Mouse (Mus musculus) MEL (cell line): ENCODE data around the gene Mmp21. TPM values are rescaled to one million over a fixed set of nuclear protein-coding genes. Genes with fewer than 3 reads are reported as not detected.

Experiments used
- DNase-seq: peaks from one replicate; pipeline ENCODE4 v3.0.0; 2011; ENCODE audit warnings: low read depth, low spot score
- H3K27ac ChIP-seq: 2 replicates; pipeline ENCODE4 v1.5.1; 2012; ENCODE audit warnings: low read depth, mild to moderate bottlenecking, control low read depth, low read length, moderate library complexity; ENCODE audit not compliant: control insufficient read depth
- H3K27me3 ChIP-seq, 2 experiments: fragments of 150-350 bp in 1 of 2; sonication (generic) in 1 of 2; 2 replicates each; pipeline ENCODE4 v1.6.1; 2012; ENCODE audit warnings: low read length in 2 of 2, mild to moderate bottlenecking in 2 of 2, improper control_type of control experiment in 1 of 2, moderate library complexity in 1 of 2; ENCODE audit not compliant: insufficient read depth in 2 of 2, control insufficient read depth in 1 of 2
- H3K36me3 ChIP-seq, 2 experiments: 2 replicates each; pipeline ENCODE4 v1.6.1; 2012 to 2014; ENCODE audit warnings: low read length in 2 of 2, improper control_type of control experiment in 1 of 2, inconsistent platforms in 1 of 2, mild to moderate bottlenecking in 1 of 2; ENCODE audit not compliant: insufficient read depth in 2 of 2, control insufficient read depth in 1 of 2
- H3K4me1 ChIP-seq, 2 experiments: fragments of 150-350 bp in 1 of 2; sonication (generic) in 1 of 2; 2 replicates each; pipeline ENCODE4 v1.6.1; 2012; ENCODE audit warnings: low read length in 2 of 2, improper control_type of control experiment in 1 of 2, mild to moderate bottlenecking in 1 of 2; ENCODE audit not compliant: insufficient read depth in 2 of 2, control insufficient read depth in 1 of 2
- H3K4me3 ChIP-seq, 2 experiments: fragments of 150-350 bp in 1 of 2; sonication (generic) in 1 of 2; 2 replicates each; pipeline ENCODE4 v1.5.1; 2012; ENCODE audit warnings: low read depth in 2 of 2, low read length in 2 of 2, mild to moderate bottlenecking in 2 of 2, moderate library complexity in 2 of 2, control low read depth in 1 of 2, improper control_type of control experiment in 1 of 2; ENCODE audit not compliant: control insufficient read depth in 1 of 2, insufficient read depth in 1 of 2
- H3K79me2 ChIP-seq: 2 replicates; pipeline ENCODE4 v1.6.1; 2012; ENCODE audit warnings: mild to moderate bottlenecking, low read length, moderate library complexity; ENCODE audit not compliant: control insufficient read depth, poor library complexity, insufficient read depth
- H3K9ac ChIP-seq: 2 replicates; pipeline ENCODE4 v1.6.1; 2012; ENCODE audit warnings: low read depth, mild to moderate bottlenecking, control low read depth, low read length, moderate library complexity; ENCODE audit not compliant: control insufficient read depth, poor library complexity, severe bottlenecking
- H3K9me3 ChIP-seq: fragments of 150-350 bp; sonication (generic); replicated peaks from 2 replicates; pipeline ENCODE4 v1.6.1; 2012; ENCODE audit warnings: mild to moderate bottlenecking, low read length, improper control_type of control experiment, moderate library complexity; ENCODE audit not compliant: insufficient read depth
- BHLHE40 ChIP-seq: IDR thresholded peaks from 2 replicates; pipeline ENCODE4 v1.6.1; 2012; ENCODE audit warnings: low read depth, mild to moderate bottlenecking, inconsistent platforms, low read length, improper control_type of control experiment, borderline replicate concordance
- CHD1 ChIP-seq: IDR thresholded peaks from 2 replicates; pipeline ENCODE4 v1.6.1; 2012; ENCODE audit warnings: low read depth, mild to moderate bottlenecking, inconsistent platforms, low read length, improper control_type of control experiment
- CHD2 ChIP-seq: IDR thresholded peaks from 2 replicates; pipeline ENCODE4 v1.6.1; 2011; ENCODE audit warnings: low read length, improper control_type of control experiment
- CTCF ChIP-seq, 3 experiments: IDR thresholded peaks in 2 of 3; conservative IDR thresholded peaks in 1 of 3; 2 replicates each; pipeline ENCODE4 v1.5.1; 2011 to 2012; ENCODE audit warnings: low read length in 3 of 3, low read depth in 2 of 3, mild to moderate bottlenecking in 2 of 3, improper control_type of control experiment in 1 of 3, inconsistent platforms in 1 of 3, mixed read lengths in 1 of 3, moderate library complexity in 1 of 3; ENCODE audit not compliant: control insufficient read depth in 1 of 3, insufficient read depth in 1 of 3, poor library complexity in 1 of 3, severe bottlenecking in 1 of 3
- E2F4 ChIP-seq: IDR thresholded peaks from 2 replicates; pipeline ENCODE4 v1.6.1; 2011; ENCODE audit warnings: low read depth, low read length, improper control_type of control experiment, borderline replicate concordance
- ELF1 ChIP-seq: IDR thresholded peaks from 2 replicates; pipeline ENCODE4 v1.6.1; 2014; ENCODE audit warnings: low read depth, mild to moderate bottlenecking, inconsistent platforms, low read length, improper control_type of control experiment, moderate library complexity
- EP300 ChIP-seq, 2 experiments: IDR thresholded peaks; 2 replicates each; pipeline ENCODE4 v1.6.1; 2011; ENCODE audit warnings: improper control_type of control experiment in 2 of 2, low read length in 2 of 2, low read depth in 1 of 2, mild to moderate bottlenecking in 1 of 2
- ETS1 ChIP-seq: IDR thresholded peaks from 2 replicates; pipeline ENCODE4 v1.6.1; 2012; ENCODE audit warnings: low read depth, mild to moderate bottlenecking, inconsistent platforms, low read length, improper control_type of control experiment, moderate library complexity
- GABPA ChIP-seq: IDR thresholded peaks from 2 replicates; pipeline ENCODE4 v1.6.1; 2012; ENCODE audit warnings: low read depth, mild to moderate bottlenecking, inconsistent platforms, low read length, improper control_type of control experiment, moderate library complexity
- GATA1 ChIP-seq: IDR thresholded peaks from 2 replicates; pipeline ENCODE4 v1.6.1; 2011; ENCODE audit warnings: low read depth, low read length, improper control_type of control experiment
- HCFC1 ChIP-seq: IDR thresholded peaks from 2 replicates; pipeline ENCODE4 v1.6.1; 2012; ENCODE audit warnings: low read depth, mild to moderate bottlenecking, inconsistent platforms, low read length, improper control_type of control experiment, moderate library complexity
- JUND ChIP-seq: IDR thresholded peaks from 2 replicates; pipeline ENCODE4 v1.6.1; 2011; ENCODE audit warnings: low read depth, mild to moderate bottlenecking, improper control_type of control experiment, low read length
- KAT2A ChIP-seq: conservative IDR thresholded peaks from 2 replicates; pipeline ENCODE4 v1.6.1; 2012; ENCODE audit warnings: low read depth, low read length, improper control_type of control experiment, inconsistent platforms
- MAFK ChIP-seq: IDR thresholded peaks from 2 replicates; pipeline ENCODE4 v1.6.1; 2011; ENCODE audit warnings: low read depth, mild to moderate bottlenecking, low read length, improper control_type of control experiment, borderline replicate concordance
- MAZ ChIP-seq: IDR thresholded peaks from 2 replicates; pipeline ENCODE4 v1.6.1; 2012; ENCODE audit warnings: low read depth, mild to moderate bottlenecking, inconsistent platforms, low read length, improper control_type of control experiment
- MXI1 ChIP-seq: IDR thresholded peaks from 2 replicates; pipeline ENCODE4 v1.6.1; 2011; ENCODE audit warnings: mild to moderate bottlenecking, low read depth, low read length, improper control_type of control experiment
- MYB ChIP-seq: IDR thresholded peaks from 2 replicates; pipeline ENCODE4 v1.6.1; 2011; ENCODE audit warnings: mild to moderate bottlenecking, low read depth, low read length, improper control_type of control experiment
- MYC ChIP-seq: IDR thresholded peaks from 2 replicates; pipeline ENCODE4 v1.6.1; 2011; ENCODE audit warnings: low read depth, mild to moderate bottlenecking, low read length, improper control_type of control experiment, moderate library complexity
- NELFE ChIP-seq: IDR thresholded peaks from 2 replicates; pipeline ENCODE4 v1.6.1; 2011; ENCODE audit warnings: low read depth, low read length, improper control_type of control experiment
- POLR2AphosphoS2 ChIP-seq: IDR thresholded peaks from 2 replicates; pipeline ENCODE4 v1.6.1; 2011; ENCODE audit warnings: low read length, improper control_type of control experiment
- POLR2AphosphoS5 ChIP-seq: IDR thresholded peaks from 2 replicates; pipeline ENCODE4 v1.6.1; 2012; ENCODE audit warnings: low read depth, borderline replicate concordance, mild to moderate bottlenecking, inconsistent platforms, low read length, moderate library complexity, mixed read lengths
- SMC3 ChIP-seq: IDR thresholded peaks from 2 replicates; pipeline ENCODE4 v1.6.1; 2011; ENCODE audit warnings: low read depth, low read length, improper control_type of control experiment
- TAL1 ChIP-seq: IDR thresholded peaks from 2 replicates; pipeline ENCODE4 v1.6.1; 2012; ENCODE audit warnings: mild to moderate bottlenecking, inconsistent platforms, low read length, moderate library complexity, mixed read lengths
- TBP ChIP-seq: IDR thresholded peaks from 2 replicates; pipeline ENCODE4 v1.8.0; 2011; ENCODE audit warnings: low read depth, low read length, improper control_type of control experiment
- USF1 ChIP-seq: IDR thresholded peaks from 2 replicates; pipeline ENCODE4 v1.6.1; 2014; ENCODE audit warnings: low read depth, mild to moderate bottlenecking, inconsistent platforms, low read length, improper control_type of control experiment, moderate library complexity
- USF2 ChIP-seq, 2 experiments: IDR thresholded peaks; 2 replicates each; pipeline ENCODE4 v1.6.1; 2011 to 2012; ENCODE audit warnings: improper control_type of control experiment in 2 of 2, low read length in 2 of 2, borderline replicate concordance in 1 of 2, inconsistent platforms in 1 of 2, low read depth in 1 of 2, mild to moderate bottlenecking in 1 of 2; ENCODE audit not compliant: insufficient read depth in 1 of 2
- ZC3H11A ChIP-seq: IDR thresholded peaks from 2 replicates; pipeline ENCODE4 v1.6.1; 2012; ENCODE audit warnings: low read depth, mild to moderate bottlenecking, inconsistent platforms, low read length, improper control_type of control experiment
- ZKSCAN1 ChIP-seq: IDR thresholded peaks from 2 replicates; pipeline ENCODE4 v1.6.1; 2012; ENCODE audit warnings: low read depth, mild to moderate bottlenecking, inconsistent platforms, low read length, improper control_type of control experiment, moderate library complexity
- ZNF384 ChIP-seq: IDR thresholded peaks from 2 replicates; pipeline ENCODE4 v1.6.1; 2012; ENCODE audit warnings: low read depth, mild to moderate bottlenecking, inconsistent platforms, low read length, improper control_type of control experiment
- polyA plus RNA-seq, 2 experiments: library from polyadenylated mRNA; stranded (reverse) in 1 of 2; unstranded in 1 of 2; fragments of >175 nt in 1 of 2; fragments of >200 nt in 1 of 2; gene quantifications; 2 replicates each; pipeline versions ENCODE4 v1.2.1 to v1.2.4; 2012; ENCODE audit warnings: low replicate concordance in 2 of 2, low read depth in 1 of 2; ENCODE audit not compliant: insufficient read length in 2 of 2, insufficient read depth in 1 of 2, missing spikeins in 1 of 2
- total RNA-seq: library from RNA; depleted of rRNA; stranded (reverse); fragments of 300-350 nt; gene quantifications from 2 replicates; pipeline ENCODE4 v1.2.3, GENCODE M21; 2012

Gene Mmp21
- total and polyA plus RNA-seq, 3 experiments: not detected

- TF ChIP-seq POLR2AphosphoS2: no peak
These were observed 22.5 kb upstream of the Mmp21 start (continued) for GRCm38 (mm10) chr7:133702333-133702732.

DNA sequence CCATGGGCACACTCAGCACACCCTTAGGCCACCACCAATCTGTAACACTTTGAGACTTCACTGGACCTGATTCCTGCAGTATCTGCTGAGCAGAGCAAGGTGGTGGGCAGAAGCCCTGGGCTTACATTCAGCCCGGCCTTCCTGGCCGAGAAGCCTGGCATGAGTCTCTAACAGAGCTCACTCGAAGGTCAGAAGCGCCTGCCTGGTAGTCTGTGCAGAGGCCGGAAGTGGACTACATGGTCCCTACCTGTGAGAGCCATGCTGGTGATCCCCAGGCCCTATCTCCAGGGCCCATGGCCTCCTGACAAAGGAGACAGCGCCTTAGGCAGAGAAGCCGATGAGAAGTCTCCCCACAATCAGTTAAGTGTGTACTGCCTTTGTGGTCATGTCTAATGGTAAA is 21.5 kb upstream of the Mmp21 start:
- Histone ChIP-seq H3K9me3 (no peaks in the 10 kb centered on the region), H3K36me3 (peaks cover 0 to 25% of the 10 kb centered on the region in 2 experiments; a peak in 2 of 4 replicates), H3K27ac (peak overlapping the region; percentile 47; the same call in 1 of the 2 replicates), H3K4me1 (peaks cover 13 to 26% of the 10 kb centered on the region in 2 experiments), H3K79me2 (no peaks in the 10 kb centered on the region)
- DNase-seq: no peak
- TF ChIP-seq GABPA (no peak), ZNF384 (no peak), SMC3 (no peak), ZKSCAN1 (no peak), ELF1 (no peak), BHLHE40 (no peak), TAL1 (no peak), HCFC1 (no peak), EP300 (IDR thresholded peaks at IDR 0.05; ENCODE audit: low read depth in 1 of 2, low read length in 2 of 2) (no peak), MAZ (no peak), POLR2AphosphoS5 (no peak), GATA1 (no peak), MXI1 (no peak), ETS1 (no peak), NELFE (no peak), MYB (no peak), E2F4 (no peak)
- TF ChIP-seq, all 39 proteins: peak for 0
- no peaks in the 10 kb centered on the region for H3K27me3 ChIP-seq
- H3K9ac ChIP-seq: no peak overlapping the region
- H3K4me3 ChIP-seq: no peak overlapping the region

- peaks cover 0 to 25% of the 10 kb centered on the region in 2 experiments; a peak in 2 of 4 replicates for H3K36me3 ChIP-seq
- no peak overlapping the region for H3K4me3 ChIP-seq
- no peaks in the 10 kb centered on the region for H3K9me3 ChIP-seq
- H3K79me2 ChIP-seq: no peaks in the 10 kb centered on the region
- DNase-seq: no peak
- TF ChIP-seq TBP (no peak), CHD1 (no peak), USF1 (no peak), EP300 (IDR thresholded peaks at IDR 0.05; ENCODE audit: low read depth in 1 of 2, low read length in 2 of 2) (no peak), MYC (no peak), MAFK (no peak), CHD2 (no peak), POLR2AphosphoS5 (no peak), ETS1 (no peak), MAZ (no peak), ELF1 (no peak), KAT2A (no peak), CTCF (IDR thresholded peaks at IDR 0.05 in 2 of 3, conservative IDR thresholded peaks at IDR 0.05 in 1 of 3; ENCODE audit: control insufficient read depth in 1 of 3, insufficient read depth in 1 of 3, low read depth in 2 of 3, low read length in 3 of 3, poor library complexity in 1 of 3, severe bottlenecking in 1 of 3) (no peak), USF2 (IDR thresholded peaks at IDR 0.05; ENCODE audit: borderline replicate concordance in 1 of 2, insufficient read depth in 1 of 2, low read depth in 1 of 2, low read length in 2 of 2) (no peak), JUND (no peak), ZC3H11A (no peak)
- H3K9ac ChIP-seq: no peak overlapping the region
- H3K27me3 ChIP-seq: no peaks in the 10 kb centered on the region
- H3K4me1 ChIP-seq: peaks cover 13 to 26% of the 10 kb centered on the region in 2 experiments
- no peak overlapping the region for H3K27ac ChIP-seq
These were observed 20.0 kb upstream of the Mmp21 start for GRCm38 (mm10) chr7:133699885-133700284.
